Mouse (Mus musculus): ENCODE results near the gene Vax2.

DNA sequence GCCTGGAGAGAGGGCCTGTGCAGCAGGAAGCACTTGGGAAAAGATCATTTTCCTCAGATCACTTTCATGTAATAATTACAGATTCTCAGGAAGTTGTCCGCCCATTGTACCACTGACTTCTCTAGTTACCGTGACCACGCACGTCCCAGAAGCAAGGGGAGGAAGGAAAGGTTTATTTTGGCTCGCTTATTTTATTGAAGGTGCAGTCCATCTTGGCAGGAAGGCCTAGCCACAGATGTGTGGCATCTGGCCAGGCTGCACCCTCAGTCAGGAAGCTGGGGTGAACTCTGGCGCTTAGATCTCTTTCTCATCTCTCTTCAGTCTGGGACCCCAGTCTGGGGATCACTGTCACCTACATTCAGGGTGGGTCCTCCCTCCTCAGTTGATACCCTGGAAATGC lies 27.5 kb downstream of the Vax2 start:
- TF ChIP-seq CTCF (IDR thresholded peaks at IDR 0.05; ENCODE audit: borderline replicate concordance, extremely low read depth, insufficient read depth, insufficient read length) (no peak), POLR2A (IDR thresholded peaks at IDR 0.05; ENCODE audit: borderline replicate concordance, extremely low read depth, insufficient read depth, insufficient read length, poor library complexity, severe bottlenecking) (no peak)
